Mouse (Mus musculus): ENCODE results near the gene Sp4. TPM values are rescaled to one million over a fixed set of nuclear protein-coding genes. Genes with fewer than 3 reads are reported as not detected.
A peak's percentile ranks its signal among the peaks of the same experiment; 100 is the strongest.

Gene Sp4
- 4.6 TPM for polyA plus RNA-seq (2021)

DNA sequence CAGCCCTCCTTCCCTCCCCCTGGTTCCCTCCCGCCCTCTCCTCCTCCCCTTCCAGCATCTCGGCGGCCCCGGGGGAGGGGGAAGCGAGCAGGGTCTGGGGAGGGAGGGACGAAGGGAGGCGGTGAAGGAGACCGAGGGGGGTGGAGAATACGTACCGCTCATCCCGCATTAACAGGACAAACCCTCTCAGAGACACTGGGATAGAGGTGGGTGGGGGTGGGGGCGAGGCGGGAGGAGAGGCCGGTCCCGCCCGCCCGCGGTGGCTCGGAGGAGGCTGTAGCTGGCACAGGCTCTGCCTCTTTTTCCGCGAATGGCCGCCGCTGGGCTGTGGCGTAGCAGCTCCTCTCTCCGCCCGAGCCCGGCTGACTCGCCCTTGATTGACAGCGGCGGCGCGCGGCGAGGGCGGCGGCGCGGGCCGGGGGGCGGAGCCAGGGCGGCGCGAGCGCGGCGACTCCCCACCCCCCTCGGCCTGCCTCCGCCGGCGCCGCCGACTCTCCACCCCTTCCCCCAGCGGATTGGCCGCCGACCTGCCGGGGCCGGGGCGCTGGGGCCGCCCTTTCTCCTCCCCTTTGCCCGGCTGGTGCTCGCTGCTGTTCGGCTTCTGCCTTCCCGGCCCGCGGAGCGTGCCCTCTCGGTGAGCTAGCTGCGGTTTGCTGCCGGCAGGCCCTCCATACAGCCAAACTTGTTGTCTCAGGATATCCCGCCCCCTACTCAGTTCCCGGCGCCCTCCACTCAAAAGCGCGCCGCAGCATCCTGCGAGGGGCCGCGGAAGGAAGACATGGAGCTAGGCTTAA is at the start of gene Sp4:
Sp4 (minus strand) TSS at position 369 of the 794 bp plus-strand sequence.
- TF ChIP-seq CTCF (IDR thresholded peaks at IDR 0.05): no peak
- CTCF ChIA-PET: no interaction called here
- POLR2A ChIA-PET: no interaction called here
- peak; percentile 46 for DNase-seq (ENCODE audit: low read depth, low spot score)
- peak; percentile 91 for ATAC-seq
- no peaks in the 10 kb centered on the region for H3K27me3 ChIP-seq
- in situ Hi-C loops (cut with MboI; ENCODE audit: low pct_unique_long_range_greater_than_20kb): loop anchor here (25.0 kb wide), 1 partner anchor 536 kb away; the partner anchor contains the start of gene Sp8

DNA sequence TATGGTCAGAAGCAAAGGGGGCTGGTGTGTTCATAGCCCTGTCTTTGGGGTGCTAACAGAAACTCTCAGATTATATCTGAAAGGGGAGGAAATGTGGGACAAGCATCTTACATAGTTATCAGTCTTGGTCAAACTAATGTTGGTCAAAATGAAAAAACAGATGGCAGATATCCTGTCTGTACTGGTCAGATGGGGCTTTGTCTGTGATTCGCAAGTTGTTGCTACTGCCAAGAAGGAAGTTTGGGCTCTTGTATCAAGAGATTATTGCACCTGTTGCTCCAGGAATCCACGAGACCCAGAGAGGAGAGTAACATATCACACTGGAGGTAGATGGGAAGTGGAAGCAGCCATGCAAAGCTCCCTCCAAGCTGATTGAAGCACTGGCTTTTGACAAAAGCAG is 37.9 kb upstream of the Sp4 start:
- POLR2A ChIA-PET: no interaction called here
- in situ Hi-C loops (cut with MboI; ENCODE audit: low pct_unique_long_range_greater_than_20kb): no loop called here
- no peak for ATAC-seq
- no peaks in the 10 kb centered on the region for H3K27me3 ChIP-seq
- no peak for TF ChIP-seq CTCF (IDR thresholded peaks at IDR 0.05)
- DNase-seq (ENCODE audit: low read depth, low spot score): no peak
- CTCF ChIA-PET: no interaction called here

GRCm38 (mm10) chr12:118338243-118338642 is 37.0 kb upstream of the Sp4 start:
- DNase-seq (ENCODE audit: low read depth, low spot score) (no peak), ATAC-seq (no peak)
- no peaks in the 10 kb centered on the region for H3K27me3 ChIP-seq
- TF ChIP-seq CTCF (IDR thresholded peaks at IDR 0.05): no peak
- in situ Hi-C loops (cut with MboI; ENCODE audit: low pct_unique_long_range_greater_than_20kb): no loop called here
- ChIA-PET POLR2A (no interaction called here), CTCF (no interaction called here)

- ATAC-seq (no peak), DNase-seq (ENCODE audit: low read depth, low spot score) (no peak)
- in situ Hi-C loops (cut with MboI; ENCODE audit: low pct_unique_long_range_greater_than_20kb): no loop called here
- no peaks in the 10 kb centered on the region for H3K27me3 ChIP-seq
- ChIA-PET CTCF (no interaction called here), POLR2A (no interaction called here)
- TF ChIP-seq CTCF (IDR thresholded peaks at IDR 0.05): no peak
These were observed 36.1 kb upstream of the Sp4 start for GRCm38 (mm10) chr12:118337291-118337690.

DNA sequence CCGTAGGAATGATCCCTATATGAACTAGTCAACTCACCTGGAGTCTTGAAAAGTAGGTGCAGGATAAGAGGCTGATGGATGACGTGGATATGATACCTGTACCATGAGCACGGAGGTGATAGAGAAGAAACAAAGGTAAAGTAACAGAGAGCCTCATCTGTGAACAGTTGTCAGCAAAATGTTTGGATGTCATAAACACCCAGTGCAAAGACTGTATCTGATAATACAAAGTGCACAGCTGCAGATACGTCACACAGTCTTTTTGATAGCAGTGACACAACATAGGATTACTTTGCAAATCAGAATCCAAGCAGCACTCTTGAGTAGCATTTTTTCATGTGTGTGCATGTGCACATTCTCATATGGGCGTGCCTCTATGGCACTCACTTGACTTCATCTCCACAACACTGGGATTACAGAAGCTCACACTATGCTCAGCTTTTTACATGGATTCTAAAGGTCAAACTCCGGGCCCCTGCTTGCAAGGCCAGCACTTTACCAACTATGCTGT is 27.6 kb upstream of the Sp4 start:
- no peak for ATAC-seq
- TF ChIP-seq CTCF (IDR thresholded peaks at IDR 0.05): no peak
- in situ Hi-C loops (cut with MboI; ENCODE audit: low pct_unique_long_range_greater_than_20kb): no loop called here
- ChIA-PET POLR2A (no interaction called here), CTCF (no interaction called here)
- H3K27me3 ChIP-seq: no peaks in the 10 kb centered on the region
- no peak for DNase-seq (ENCODE audit: low read depth, low spot score)

DNA sequence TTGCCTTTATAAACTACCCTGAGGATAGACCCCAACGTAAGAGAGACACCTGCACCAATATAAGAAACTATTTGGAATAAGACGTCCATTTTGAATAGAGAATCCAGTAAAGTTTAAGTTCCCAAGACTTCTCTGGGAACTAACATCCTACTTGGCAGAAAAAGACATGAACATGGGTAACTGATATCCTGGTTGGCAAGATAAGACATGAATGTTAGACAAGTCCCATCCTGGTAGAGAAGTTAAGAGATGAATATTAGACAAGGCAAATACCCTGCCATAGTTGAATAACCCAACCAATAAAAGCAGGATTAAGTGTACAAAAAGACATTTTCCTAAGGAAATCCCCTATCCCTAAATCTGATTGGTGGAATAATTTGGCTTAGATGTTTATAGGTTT is 26.3 kb upstream of the Sp4 start:
- DNase-seq (ENCODE audit: low read depth, low spot score) (no peak), ATAC-seq (no peak)
- ChIA-PET CTCF (no interaction called here), POLR2A (no interaction called here)
- H3K27me3 ChIP-seq: no peaks in the 10 kb centered on the region
- TF ChIP-seq CTCF (IDR thresholded peaks at IDR 0.05): no peak
- in situ Hi-C loops (cut with MboI; ENCODE audit: low pct_unique_long_range_greater_than_20kb): no loop called here

GRCm38 (mm10) chr12:118326161-118326560 is 24.9 kb upstream of the Sp4 start:
- DNase-seq (ENCODE audit: low read depth, low spot score): no peak
- no peak for TF ChIP-seq CTCF (IDR thresholded peaks at IDR 0.05)
- H3K27me3 ChIP-seq: no peaks in the 10 kb centered on the region
- POLR2A ChIA-PET: no interaction called here
- CTCF ChIA-PET: no interaction called here
- in situ Hi-C loops (cut with MboI; ENCODE audit: low pct_unique_long_range_greater_than_20kb): no loop called here
- ATAC-seq: no peak

DNA sequence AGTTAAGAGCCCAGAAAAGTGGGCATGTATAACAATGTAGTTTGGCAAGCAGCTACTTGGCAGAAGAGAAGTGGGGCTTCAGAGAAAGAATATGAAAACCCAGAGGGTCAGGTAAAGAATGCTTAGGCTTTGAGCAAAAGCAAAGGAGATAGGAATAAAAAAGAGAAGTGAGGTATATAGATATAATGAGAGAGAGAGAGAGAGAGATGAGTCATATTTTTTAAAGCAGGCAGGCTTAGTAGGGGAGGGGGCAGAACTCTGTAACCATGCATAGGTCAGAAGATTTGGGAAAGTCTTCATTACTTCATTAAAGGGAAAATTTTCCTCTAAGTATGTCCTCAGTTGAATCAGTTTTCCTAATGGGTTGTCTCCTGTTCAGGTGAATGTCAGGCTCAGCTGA is 18.8 kb upstream of the Sp4 start:
- no peak for ATAC-seq
- no peaks in the 10 kb centered on the region for H3K27me3 ChIP-seq
- no peak for TF ChIP-seq CTCF (IDR thresholded peaks at IDR 0.05)
- ChIA-PET CTCF (no interaction called here), POLR2A (interaction anchor here (0.6 kb wide), 1 partner anchor 313 kb away, joined by 3 read pairs; no protein-coding TSS in a partner anchor)
- in situ Hi-C loops (cut with MboI; ENCODE audit: low pct_unique_long_range_greater_than_20kb): loop anchor here (25.0 kb wide), 1 partner anchor 517 kb away; the partner anchor contains the start of gene Sp8
- DNase-seq (ENCODE audit: low read depth, low spot score): no peak

- no peak for ATAC-seq
- CTCF ChIA-PET: no interaction called here
These were observed 13.2 kb upstream of the Sp4 start for GRCm38 (mm10) chr12:118314477-118314845.

GRCm38 (mm10) chr12:118313805-118314476 is 12.7 kb upstream of the Sp4 start:
- ATAC-seq: no peak
- CTCF ChIA-PET: interaction anchor here (1.1 kb wide), 1 partner anchor 10 kb away, joined by 4 read pairs; no protein-coding TSS in a partner anchor

More at GRCm38 (mm10) chr12:118314477-118314845, 13.2 kb upstream of the Sp4 start:
- POLR2A ChIA-PET: no interaction called here
- no peak for DNase-seq (ENCODE audit: low read depth, low spot score)
- no peak for TF ChIP-seq CTCF (IDR thresholded peaks at IDR 0.05)
- in situ Hi-C loops (cut with MboI; ENCODE audit: low pct_unique_long_range_greater_than_20kb): loop anchor here (10.0 to 25.0 kb wide), 2 partner anchors 320 to 523 kb away; partner anchors contain the start of gene Sp8
- H3K27me3 ChIP-seq: no peaks in the 10 kb centered on the region

GRCm38 (mm10) chr12:118303586-118303985 is 2.3 kb upstream of the Sp4 start:
- ChIA-PET CTCF (interaction anchor here (0.8 to 1.0 kb wide), 3 partner anchors 10 to 28 kb away, joined by 3 to 4 read pairs (median 3); no protein-coding TSS in a partner anchor), POLR2A (no interaction called here)
- no peak for TF ChIP-seq CTCF (IDR thresholded peaks at IDR 0.05)
- no peak for DNase-seq (ENCODE audit: low read depth, low spot score)
- ATAC-seq: no peak
- in situ Hi-C loops (cut with MboI; ENCODE audit: low pct_unique_long_range_greater_than_20kb): loop anchor here (25.0 kb wide), 1 partner anchor 534 kb away; the partner anchor contains the start of gene Sp8
- H3K27me3 ChIP-seq: no peaks in the 10 kb centered on the region

More at GRCm38 (mm10) chr12:118313805-118314476, 12.7 kb upstream of the Sp4 start:
- in situ Hi-C loops (cut with MboI; ENCODE audit: low pct_unique_long_range_greater_than_20kb): loop anchor here (10.0 to 25.0 kb wide), 2 partner anchors 319 to 523 kb away; partner anchors contain the start of gene Sp8
- H3K27me3 ChIP-seq: no peaks in the 10 kb centered on the region
- no peak for TF ChIP-seq CTCF (IDR thresholded peaks at IDR 0.05)
- no peak for DNase-seq (ENCODE audit: low read depth, low spot score)
- POLR2A ChIA-PET: no interaction called here
